Mouse (Mus musculus): ENCODE results near the gene Hmox2. TPM values are rescaled to one million over a fixed set of nuclear protein-coding genes. Genes with fewer than 3 reads are reported as not detected.

The Hmox2 gene
- polyA plus RNA-seq, 1 experiment from 2014 or later: 102 TPM

- Histone ChIP-seq H3K27me3 (ENCODE audit: insufficient read depth, low read length) (no peaks in the 10 kb centered on the region), H3K4me2 (ENCODE audit: low read length) (no peak overlapping the region), H3K4me1 (replicated peaks; ENCODE audit: insufficient read depth, low read length) (0 out of 2 replicates have a peak, but pooled peaks cover 4% of the 10 kb centered on the region), H3K9me3 (replicated peaks; ENCODE audit: low read length) (no peaks in the 10 kb centered on the region), H3K36me3 (ENCODE audit: insufficient read depth, low read length) (no peaks in the 10 kb centered on the region), H3K9ac (ENCODE audit: low read depth, low read length) (no peak overlapping the region), H3K4me3 (replicated peaks; ENCODE audit: low read depth, low read length) (no peak overlapping the region), H3K27ac (no peak overlapping the region)
- ATAC-seq (replicated peaks; ENCODE audit: low FRiP score, low read depth) (no peak), DNase-seq (ENCODE audit: low spot score) (no peak)
- no peak for TF ChIP-seq CTCF (IDR thresholded peaks at IDR 0.05; ENCODE audit: low read depth)
- 67% methylated on average over 7 of the region's 7 CpGs for WGBS
Observed at GRCm38 (mm10) chr16:4722128-4722914, 3.8 kb upstream of the Hmox2 start.

- TF ChIP-seq CTCF (IDR thresholded peaks at IDR 0.05; ENCODE audit: low read depth): no peak
- Histone ChIP-seq H3K4me1 (replicated peaks; ENCODE audit: insufficient read depth, low read length) (0 out of 2 replicates have a peak, but pooled peaks cover 4% of the 10 kb centered on the region), H3K36me3 (ENCODE audit: insufficient read depth, low read length) (no peaks in the 10 kb centered on the region), H3K4me3 (replicated peaks; ENCODE audit: low read depth, low read length) (no peak overlapping the region), H3K9ac (ENCODE audit: low read depth, low read length) (no peak overlapping the region), H3K4me2 (ENCODE audit: low read length) (no peak overlapping the region), H3K9me3 (replicated peaks; ENCODE audit: low read length) (no peaks in the 10 kb centered on the region), H3K27ac (no peak overlapping the region), H3K27me3 (ENCODE audit: insufficient read depth, low read length) (no peaks in the 10 kb centered on the region)
- ATAC-seq (replicated peaks; ENCODE audit: low FRiP score, low read depth): no peak
- DNase-seq (ENCODE audit: low spot score): no peak
- WGBS: 73% methylated on average over 3 of the region's 3 CpGs
Observed at GRCm38 (mm10) chr16:4722915-4723209, 3.3 kb upstream of the Hmox2 start.

- DNase-seq (ENCODE audit: low spot score) (no peak), ATAC-seq (replicated peaks; ENCODE audit: low FRiP score, low read depth) (no peak)
- Histone ChIP-seq H3K9ac (ENCODE audit: low read depth, low read length) (no peak overlapping the region), H3K9me3 (replicated peaks; ENCODE audit: low read length) (no peaks in the 10 kb centered on the region), H3K4me1 (replicated peaks; ENCODE audit: insufficient read depth, low read length) (0 out of 2 replicates have a peak, but pooled peaks cover 4% of the 10 kb centered on the region), H3K36me3 (ENCODE audit: insufficient read depth, low read length) (no peaks in the 10 kb centered on the region), H3K27me3 (ENCODE audit: insufficient read depth, low read length) (no peaks in the 10 kb centered on the region), H3K4me2 (ENCODE audit: low read length) (no peak overlapping the region), H3K4me3 (replicated peaks; ENCODE audit: low read depth, low read length) (no peak overlapping the region), H3K27ac (no peak overlapping the region)
- 64% methylated on average over 4 of the region's 4 CpGs for WGBS
- TF ChIP-seq CTCF (IDR thresholded peaks at IDR 0.05; ENCODE audit: low read depth): no peak
Observed at GRCm38 (mm10) chr16:4725266-4725665, 895 bp upstream of the Hmox2 start.

GRCm38 (mm10) chr16:4726528-4727128 is 467 bp downstream of the Hmox2 start:
- TF ChIP-seq CTCF (IDR thresholded peaks at IDR 0.05; ENCODE audit: low read depth): no peak
- peak; percentile 78 for ATAC-seq (replicated peaks; ENCODE audit: low FRiP score, low read depth)
- Histone ChIP-seq H3K9me3 (replicated peaks; ENCODE audit: low read length) (no peaks in the 10 kb centered on the region), H3K27ac (peak overlapping the region; percentile 86), H3K4me1 (replicated peaks; ENCODE audit: insufficient read depth, low read length) (0 out of 2 replicates have a peak, but pooled peaks cover 4% of the 10 kb centered on the region), H3K4me2 (ENCODE audit: low read length) (peak overlapping the region; percentile 77), H3K27me3 (ENCODE audit: insufficient read depth, low read length) (no peaks in the 10 kb centered on the region), H3K36me3 (ENCODE audit: insufficient read depth, low read length) (no peaks in the 10 kb centered on the region), H3K4me3 (replicated peaks; ENCODE audit: low read depth, low read length) (peak overlapping the region; percentile 78), H3K9ac (ENCODE audit: low read depth, low read length) (peak overlapping the region; percentile 84)
- WGBS: 2% methylated on average over 40 of the region's 40 CpGs
- no peak for DNase-seq (ENCODE audit: low spot score)

- ATAC-seq (replicated peaks; ENCODE audit: low FRiP score, low read depth): no peak
- Histone ChIP-seq H3K36me3 (ENCODE audit: insufficient read depth, low read length) (no peaks in the 10 kb centered on the region), H3K9ac (ENCODE audit: low read depth, low read length) (no peak overlapping the region), H3K4me1 (replicated peaks; ENCODE audit: insufficient read depth, low read length) (0 out of 2 replicates have a peak, but pooled peaks cover 4% of the 10 kb centered on the region), H3K27me3 (ENCODE audit: insufficient read depth, low read length) (no peaks in the 10 kb centered on the region), H3K9me3 (replicated peaks; ENCODE audit: low read length) (no peaks in the 10 kb centered on the region), H3K4me3 (replicated peaks; ENCODE audit: low read depth, low read length) (peak overlapping the region; percentile 78; the same call in 1 of the 2 replicates), H3K27ac (no peak overlapping the region), H3K4me2 (ENCODE audit: low read length) (peak overlapping the region; percentile 77)
- 91% methylated on average over 1 of the region's 1 CpGs for WGBS
- TF ChIP-seq CTCF (IDR thresholded peaks at IDR 0.05; ENCODE audit: low read depth): no peak
- DNase-seq (ENCODE audit: low spot score): no peak
Observed at GRCm38 (mm10) chr16:4727526-4727925, 1.4 kb downstream of the Hmox2 start.

GRCm38 (mm10) chr16:4727963-4728362 is 1.8 kb downstream of the Hmox2 start:
- Histone ChIP-seq H3K4me1 (replicated peaks; ENCODE audit: insufficient read depth, low read length) (0 out of 2 replicates have a peak, but pooled peaks cover 4% of the 10 kb centered on the region), H3K4me3 (replicated peaks; ENCODE audit: low read depth, low read length) (no peak overlapping the region), H3K9ac (ENCODE audit: low read depth, low read length) (no peak overlapping the region), H3K36me3 (ENCODE audit: insufficient read depth, low read length) (no peaks in the 10 kb centered on the region), H3K27me3 (ENCODE audit: insufficient read depth, low read length) (no peaks in the 10 kb centered on the region), H3K9me3 (replicated peaks; ENCODE audit: low read length) (no peaks in the 10 kb centered on the region), H3K4me2 (ENCODE audit: low read length) (no peak overlapping the region), H3K27ac (no peak overlapping the region)
- ATAC-seq (replicated peaks; ENCODE audit: low FRiP score, low read depth): no peak
- TF ChIP-seq CTCF (IDR thresholded peaks at IDR 0.05; ENCODE audit: low read depth): no peak
- WGBS: 38% methylated on average over 1 of the region's 1 CpGs
- DNase-seq (ENCODE audit: low spot score): no peak

All from kidney, postnatal 0 days (tissue).